Mouse (Mus musculus) right cerebral cortex, postnatal 14 days (tissue): Measurements from ENCODE around the gene Naa10.

ENCODE experiments used
- DNase-seq: peaks from one replicate; pipeline ENCODE4 v3.0.0; 2022

Gene Naa10

GRCm38 (mm10) chrX:73914827-73915703 is 6.7 kb downstream of the Naa10 start:
- peak; percentile 82 for DNase-seq

- DNase-seq, result no peak
Observed at GRCm38 (mm10) chrX:73911588-73911987, 10.2 kb downstream of the Naa10 start.

DNA sequence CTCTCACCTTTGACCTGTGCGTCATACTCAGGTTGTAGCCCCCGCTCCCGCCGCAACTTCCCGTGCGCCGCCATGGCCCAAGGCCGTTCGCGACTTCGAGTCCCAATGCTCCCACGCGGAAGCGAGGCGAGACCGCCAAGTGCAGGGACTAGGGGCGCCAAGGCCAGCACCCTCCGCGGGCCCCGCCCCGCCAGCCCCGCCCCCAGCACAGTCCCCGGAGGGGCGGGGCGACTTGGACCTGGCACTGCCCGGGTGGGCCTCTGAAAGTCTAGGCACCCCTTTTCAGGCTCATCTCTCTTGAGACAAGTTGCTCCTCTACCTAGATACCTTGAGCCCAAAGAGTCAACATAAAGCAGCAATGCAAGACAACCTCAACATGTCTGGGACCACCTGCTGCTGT is 10.6 kb downstream of the Naa10 start:
- DNase-seq, result no peak

DNA sequence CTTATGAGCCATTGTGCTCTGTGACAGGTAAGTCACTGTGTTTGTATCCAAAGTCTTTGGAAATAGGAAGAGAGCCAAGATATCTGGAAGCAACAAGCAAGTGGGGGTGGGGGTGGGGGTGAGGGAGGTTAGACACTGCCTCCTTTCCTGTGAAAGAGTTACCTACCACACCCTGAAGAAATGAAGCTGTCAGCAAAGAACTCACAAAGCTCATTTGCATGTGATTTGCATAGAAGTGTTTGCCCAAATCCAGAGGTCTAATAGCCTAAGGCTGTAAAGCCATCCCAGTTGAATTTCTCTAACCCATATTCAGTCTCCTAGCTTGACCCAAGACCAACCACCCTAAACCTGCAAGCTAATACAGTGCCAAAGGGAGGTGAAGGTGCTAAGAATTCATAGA is 11.3 kb downstream of the Naa10 start:
- no peak for DNase-seq

- no peak for DNase-seq
Observed at GRCm38 (mm10) chrX:73910049-73910448, 11.7 kb downstream of the Naa10 start.

DNA sequence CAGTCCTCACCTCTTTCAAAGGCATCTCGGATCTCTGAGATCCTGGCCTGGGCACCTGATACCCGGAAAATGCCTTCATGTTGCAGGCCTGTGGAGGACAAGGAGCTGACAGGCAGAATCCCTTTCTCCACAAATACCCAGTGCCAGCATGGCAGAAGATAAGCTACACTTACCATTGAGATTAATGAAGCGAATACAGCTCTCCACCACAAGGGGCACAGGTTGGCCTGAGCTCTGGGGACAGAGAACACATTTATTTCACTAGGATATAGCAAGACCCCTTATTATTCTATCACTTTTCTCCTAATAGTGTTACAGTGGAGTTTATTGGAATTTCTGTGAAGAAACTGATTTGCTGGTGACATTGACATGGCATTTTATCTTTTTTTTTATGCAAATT is 23.8 kb downstream of the Naa10 start:
- no peak for DNase-seq

DNA sequence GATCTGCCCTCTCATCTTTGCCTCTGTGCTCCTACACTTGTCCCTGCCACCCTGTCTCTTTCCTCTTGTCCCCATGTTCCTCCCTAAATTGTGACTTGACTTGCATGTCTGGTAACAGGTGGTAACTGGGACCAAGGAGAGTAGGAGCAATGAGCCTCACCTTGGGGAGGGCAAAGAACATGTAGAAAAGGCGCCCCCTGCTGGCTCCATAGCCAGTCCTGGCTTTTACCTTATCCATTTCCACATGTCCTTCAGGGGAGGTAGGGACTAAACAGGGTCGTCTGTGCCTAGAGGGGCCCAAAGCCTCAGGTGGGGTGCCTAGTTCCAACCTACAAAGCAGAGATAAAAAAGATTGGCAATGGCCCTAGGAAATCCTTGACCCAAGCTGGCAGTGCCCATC is 26.0 kb downstream of the Naa10 start, which contains the start of gene L1cam:
Gene L1cam (minus strand): TSS at position 387 of the 400 bp plus-strand sequence.
- DNase-seq, result peak; percentile 47

GRCm38 (mm10) chrX:73892833-73893232 is 28.9 kb downstream of the Naa10 start:
- no peak for DNase-seq

DNA sequence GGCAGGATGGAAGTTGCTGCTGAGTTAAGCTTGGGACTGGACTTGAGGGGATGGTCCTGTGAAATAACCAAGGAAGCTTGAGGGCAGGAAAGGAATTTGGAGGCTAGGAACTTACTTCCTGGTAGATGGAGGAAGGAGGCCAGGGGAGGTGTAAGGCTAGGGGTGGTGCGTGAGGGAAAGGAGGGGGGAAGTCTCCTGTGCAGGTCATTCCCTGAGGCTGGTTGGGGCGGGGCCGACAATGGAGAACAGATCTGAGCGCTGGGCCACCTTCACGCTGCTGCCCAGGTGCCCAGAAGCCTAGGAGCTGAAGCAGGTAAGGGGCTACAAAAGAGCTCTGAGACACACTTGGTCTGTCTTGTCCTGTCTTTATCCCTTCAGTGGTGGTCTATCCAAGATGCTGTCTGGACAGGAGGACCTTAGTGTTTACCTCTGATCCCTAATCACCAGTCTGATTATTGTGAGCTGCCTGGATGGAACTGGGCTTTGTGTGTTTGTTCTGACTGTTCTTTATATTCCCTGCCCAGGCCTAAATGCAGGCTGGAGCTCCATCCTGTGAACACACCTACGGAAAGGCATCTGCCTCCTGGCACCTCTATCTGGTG is 30.1 kb downstream of the Naa10 start, which contains the start of gene Avpr2:
Gene Avpr2 (plus strand): TSS at position 552 of the 602 bp plus-strand sequence.
- no peak for DNase-seq

- no peak for DNase-seq
Observed at GRCm38 (mm10) chrX:73881463-73881862, 40.3 kb downstream of the Naa10 start.

DNA sequence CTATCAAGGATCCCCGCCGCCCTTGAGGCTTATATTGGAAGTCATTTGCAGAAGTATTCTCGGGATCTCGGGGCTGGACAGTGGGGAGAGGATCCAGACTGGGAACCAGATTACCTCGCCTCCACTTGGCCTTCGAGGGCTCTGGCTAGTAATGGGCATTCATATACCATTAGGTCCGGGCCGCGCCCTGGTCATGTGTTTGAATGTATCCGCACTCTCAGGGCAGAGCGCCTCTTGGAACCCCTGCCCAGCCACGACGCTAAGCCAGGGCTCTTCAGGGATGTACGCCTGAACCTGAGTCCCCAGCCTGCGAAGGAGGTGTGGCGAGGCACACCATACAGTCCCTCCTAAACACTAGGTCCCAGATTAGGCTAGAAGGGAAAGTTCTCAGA is 40.7 kb downstream of the Naa10 start:
- no peak for DNase-seq

DNA sequence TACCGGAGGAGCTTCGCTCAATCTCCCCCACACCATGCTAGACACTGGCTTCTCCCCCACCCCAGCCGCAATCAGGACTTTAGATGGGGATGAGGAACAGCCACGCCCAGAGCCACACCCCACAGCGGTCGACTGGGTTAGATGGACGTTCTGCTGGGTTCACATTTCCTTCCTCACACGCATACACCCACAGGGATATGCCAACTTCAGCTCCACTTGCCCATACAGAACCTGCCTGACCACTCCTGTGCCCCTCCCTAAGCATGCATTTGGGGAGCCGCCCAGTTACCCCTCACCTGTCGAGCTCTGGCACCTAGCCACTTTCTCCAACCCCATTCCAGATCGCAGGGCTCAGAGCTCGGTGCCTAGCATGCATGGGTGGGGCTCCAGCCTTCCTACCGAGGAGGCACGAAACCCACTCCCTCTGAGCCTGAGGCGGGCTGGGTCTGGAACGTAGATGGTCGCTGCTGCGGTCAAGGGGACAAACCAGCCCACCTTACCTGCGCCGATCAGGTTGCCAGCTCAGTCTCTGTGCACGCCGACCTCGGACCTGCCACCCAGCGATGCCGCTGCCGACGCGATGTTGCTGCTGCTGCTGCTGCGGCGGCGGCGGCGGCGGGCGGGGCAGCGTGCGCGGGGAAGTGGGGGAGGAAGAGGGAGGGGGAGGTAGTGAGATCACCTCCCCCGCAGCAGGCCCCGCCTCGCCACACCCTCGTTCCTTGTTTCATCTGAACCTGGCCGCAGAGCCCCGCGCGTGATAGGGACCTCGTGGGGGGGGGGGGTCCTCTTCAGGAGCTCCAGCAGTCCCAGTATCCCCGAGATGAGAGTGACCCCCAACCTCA is 41.3 kb downstream of the Naa10 start:
- DNase-seq, result peak; percentile 42

- no peak for DNase-seq
Observed at GRCm38 (mm10) chrX:73877014-73877413, 44.7 kb downstream of the Naa10 start.

DNA sequence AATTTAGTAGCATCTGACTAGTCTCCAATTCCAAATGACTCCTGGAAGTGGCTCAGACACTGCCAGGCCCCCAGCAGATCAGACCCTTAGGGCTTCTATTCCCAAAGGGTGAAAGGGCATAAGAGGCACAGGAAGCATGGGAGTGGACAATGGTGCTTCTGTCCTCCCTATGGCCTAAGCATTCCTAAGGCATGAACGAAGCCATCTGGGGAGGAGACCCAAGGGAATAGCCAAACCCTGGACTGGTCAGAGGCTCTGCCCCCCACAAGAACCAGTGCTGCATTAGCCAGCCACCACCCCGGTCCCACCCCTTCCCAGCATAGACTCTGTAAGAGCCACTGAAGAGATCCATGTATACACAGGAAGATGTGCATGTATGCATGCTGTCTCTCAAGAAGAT is 45.9 kb downstream of the Naa10 start:
- DNase-seq, result no peak

DNA sequence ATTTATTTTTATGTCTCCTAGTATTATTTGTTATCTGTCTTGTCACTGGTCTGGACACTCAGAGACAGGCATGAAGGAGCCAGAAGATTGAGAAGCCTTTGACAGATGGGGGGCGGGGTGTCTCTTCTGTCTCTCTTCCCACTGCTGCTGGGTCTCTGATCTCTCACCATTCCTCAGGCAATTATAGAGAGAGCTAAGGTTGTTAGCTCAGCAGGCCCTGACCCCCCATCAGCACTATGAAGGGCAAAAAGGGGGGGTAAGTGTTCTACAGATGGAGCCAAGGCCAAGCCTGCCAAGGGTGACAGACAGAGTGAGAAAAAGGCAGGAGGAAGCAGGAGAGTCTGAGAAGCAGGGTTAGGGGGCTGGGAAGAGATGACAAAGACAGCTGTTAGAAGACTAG is 49.8 kb downstream of the Naa10 start:
- DNase-seq, result no peak

GRCm38 (mm10) chrX:73871474-73871873 is 50.3 kb downstream of the Naa10 start:
- DNase-seq, result no peak

DNA sequence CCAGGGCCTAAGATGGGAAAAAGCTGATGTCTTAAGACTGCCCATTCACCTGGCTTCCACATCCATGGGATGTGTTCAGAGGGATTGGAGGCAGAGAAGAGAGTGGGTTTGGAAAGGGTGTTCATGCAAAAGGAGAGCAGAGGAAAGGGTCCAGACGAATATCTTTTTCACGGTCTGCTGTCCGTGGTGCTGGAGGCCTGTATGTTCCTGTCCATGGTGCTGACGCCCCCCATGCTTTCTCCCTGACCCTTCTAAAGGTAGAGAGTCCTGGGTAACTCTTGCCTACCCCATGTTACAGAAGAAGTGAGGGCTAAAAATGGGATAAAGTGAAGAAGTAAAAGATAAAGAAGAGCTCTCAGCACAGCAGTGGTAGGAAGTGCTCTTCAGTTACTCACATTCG is 52.4 kb downstream of the Naa10 start:
- DNase-seq, result no peak

- DNase-seq, result no peak
Observed at GRCm38 (mm10) chrX:73867852-73868251, 53.9 kb downstream of the Naa10 start.

- DNase-seq, result no peak
Observed at GRCm38 (mm10) chrX:73867256-73867655, 54.5 kb downstream of the Naa10 start.
